Mouse (Mus musculus) lung, postnatal 0 days (tissue): Measurements from ENCODE around the gene Casq1. TPM values are rescaled to one million over a fixed set of nuclear protein-coding genes. Genes with fewer than 3 reads are reported as not detected.

Source experiments
- ATAC-seq: fragments of 200-750 bp; cut with Nextera tagmentation; 2 replicates; pipeline ENCODE4 v1.8.0; 2017; ENCODE audit warnings: moderate library complexity
- DNase-seq: peaks from one replicate; pipeline ENCODE4 v3.0.0-alpha.2; 2016; ENCODE audit warnings: low spot score
- H3K27ac ChIP-seq: fragments of 300-500 bp; sonication (generic); 2 replicates; pipeline ENCODE4 v1.5.1; 2014; ENCODE audit warnings: antibody characterized with exemption, mild to moderate bottlenecking, low read length, mixed read lengths
- H3K27me3 ChIP-seq: fragments of 300-500 bp; sonication (generic); replicated peaks from 2 replicates; pipeline ENCODE4 v1.6.1; 2014; ENCODE audit warnings: low read length, mixed read lengths; ENCODE audit not compliant: insufficient read depth
- H3K36me3 ChIP-seq: fragments of 300-500 bp; sonication (generic); 2 replicates; pipeline ENCODE4 v1.6.1; 2014; ENCODE audit warnings: low read length, mixed read lengths; ENCODE audit not compliant: insufficient read depth
- H3K4me1 ChIP-seq: fragments of 300-500 bp; sonication (generic); 2 replicates; pipeline ENCODE4 v1.6.1; 2014; ENCODE audit warnings: antibody characterized with exemption, low read depth, low read length, mixed read lengths; ENCODE audit not compliant: insufficient read depth
- H3K4me2 ChIP-seq: fragments of 300-500 bp; sonication (generic); replicated peaks from 2 replicates; pipeline ENCODE4 v1.6.1; 2014; ENCODE audit warnings: low read depth, mild to moderate bottlenecking, low read length, moderate library complexity, mixed read lengths
- H3K4me3 ChIP-seq: fragments of 300-500 bp; sonication (generic); 2 replicates; pipeline ENCODE4 v1.5.1; 2014; ENCODE audit warnings: low read depth, low read length
- H3K9ac ChIP-seq: fragments of 300-500 bp; sonication (generic); replicated peaks from 2 replicates; pipeline ENCODE4 v1.6.1; 2014; ENCODE audit warnings: low read depth, mild to moderate bottlenecking
- H3K9me3 ChIP-seq: fragments of 300-500 bp; sonication (generic); 2 replicates; pipeline ENCODE4 v1.6.1; 2016; ENCODE audit warnings: low read length, mixed read lengths
- CTCF ChIP-seq: IDR thresholded peaks from 2 replicates; pipeline ENCODE4 v1.5.1; 2016; ENCODE audit warnings: antibody characterized with exemption, mild to moderate bottlenecking
- EP300 ChIP-seq: IDR thresholded peaks from 2 replicates; pipeline ENCODE4 v1.6.1; 2016; ENCODE audit warnings: antibody characterized with exemption, mild to moderate bottlenecking, control low read depth
- WGBS: fragments of 180-500 bp; shearing (Covaris S2); extraction: QIAGEN DNeasy Blood & Tissue Kit; methylation state at CpG from one replicate; pipeline ENCODE4 v1.1.7; 2014; 5-methylcytosine and 5-hydroxymethylcytosine counted together
- polyA plus RNA-seq: library from polyadenylated mRNA; unstranded; fragments of >200 nt; fragmentation: Nextera tagmentation; extraction: Ambion mirVana; gene quantifications from 2 replicates; pipeline ENCODE4 v1.2.1, GENCODE M21; 2015

The Casq1 gene
- polyA plus RNA-seq, 1 experiment from 2014 or later, result 2.5 TPM

GRCm38 (mm10) chr1:172220414-172220813, 746 bp upstream of the Casq1 start:
- Histone ChIP-seq H3K9ac (no peak overlapping the region), H3K27ac (peak overlapping the region; percentile 79), H3K36me3 (no peaks in the 10 kb centered on the region), H3K9me3 (no peaks in the 10 kb centered on the region), H3K4me3 (no peak overlapping the region), H3K27me3 (no peaks in the 10 kb centered on the region), H3K4me2 (no peak overlapping the region), H3K4me1 (peaks cover 4% of the 10 kb centered on the region; the same call in 1 of the 2 replicates)
- TF ChIP-seq EP300 (no peak), CTCF (no peak)
- peak; percentile 89 for DNase-seq
- WGBS, result 15% methylated on average over 10 of the region's 10 CpGs
- ATAC-seq, result peak; percentile 81

DNA sequence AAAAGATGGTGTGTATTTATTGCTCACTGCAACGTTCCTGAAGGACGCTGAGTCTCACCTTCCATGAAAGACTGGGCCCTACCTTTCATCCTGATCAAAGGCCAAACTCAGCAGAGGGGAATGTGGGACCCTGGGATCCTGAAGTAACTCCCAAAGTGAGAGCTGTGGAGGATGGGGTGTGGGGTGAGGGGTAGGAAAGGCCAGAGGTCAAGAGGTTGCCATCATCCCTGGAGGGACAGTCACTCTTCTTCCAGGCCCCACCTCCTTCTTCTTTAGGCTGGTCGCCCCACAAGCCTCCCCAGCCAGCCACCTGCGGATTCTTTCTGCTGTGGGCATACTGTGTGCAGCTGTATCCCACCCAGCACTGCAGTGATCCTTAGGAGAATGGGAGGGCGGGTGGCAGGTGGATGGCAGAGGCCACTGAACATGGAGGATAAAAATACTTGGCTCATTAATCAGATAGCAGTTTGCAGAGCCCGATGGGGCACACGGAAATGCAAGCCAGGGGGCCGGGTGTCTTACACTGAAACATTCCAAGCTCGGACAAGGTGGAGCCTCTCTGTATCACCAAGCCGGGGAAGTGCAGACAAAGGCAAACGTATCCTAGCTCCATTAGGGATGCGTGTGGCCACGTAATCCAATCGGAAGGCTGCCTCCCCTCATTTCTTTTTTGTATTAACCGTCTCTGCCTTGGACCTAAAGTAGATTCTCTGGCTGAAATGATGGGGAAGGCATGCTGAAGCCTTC, 1.3 kb downstream of the Casq1 start:
- 57% methylated on average over 15 of the region's 15 CpGs for WGBS

GRCm38 (mm10) chr1:172217148-172217547, 2.5 kb downstream of the Casq1 start:
- Histone ChIP-seq H3K9ac (no peak overlapping the region), H3K4me3 (no peak overlapping the region), H3K9me3 (no peaks in the 10 kb centered on the region), H3K4me2 (peak overlapping the region; percentile 25; the same call in 1 of the 2 replicates), H3K36me3 (no peaks in the 10 kb centered on the region), H3K27me3 (no peaks in the 10 kb centered on the region), H3K4me1 (peaks cover 4% of the 10 kb centered on the region; the same call in 1 of the 2 replicates), H3K27ac (peak overlapping the region; percentile 71)
- WGBS, result 0% methylated on average over 5 of the region's 5 CpGs
- DNase-seq (peak; percentile 96), ATAC-seq (peak; percentile 81)
- TF ChIP-seq EP300 (peak; percentile 84), CTCF (peak; percentile 97)

More for the DNA sequence above, 1.3 kb downstream of the Casq1 start:
- no peak for TF ChIP-seq CTCF
- TF ChIP-seq EP300, result no peak
- H3K9ac ChIP-seq, result no peak overlapping the region
- H3K27ac ChIP-seq, result no peak overlapping the region
- no peaks in the 10 kb centered on the region for H3K27me3 ChIP-seq
- no peaks in the 10 kb centered on the region for H3K9me3 ChIP-seq
- no peak overlapping the region for H3K4me3 ChIP-seq
- DNase-seq (no peak), ATAC-seq (no peak)
- H3K4me2 ChIP-seq, result no peak overlapping the region
- H3K4me1 ChIP-seq, result peaks cover 4% of the 10 kb centered on the region; the same call in 1 of the 2 replicates
- no peaks in the 10 kb centered on the region for H3K36me3 ChIP-seq

DNA sequence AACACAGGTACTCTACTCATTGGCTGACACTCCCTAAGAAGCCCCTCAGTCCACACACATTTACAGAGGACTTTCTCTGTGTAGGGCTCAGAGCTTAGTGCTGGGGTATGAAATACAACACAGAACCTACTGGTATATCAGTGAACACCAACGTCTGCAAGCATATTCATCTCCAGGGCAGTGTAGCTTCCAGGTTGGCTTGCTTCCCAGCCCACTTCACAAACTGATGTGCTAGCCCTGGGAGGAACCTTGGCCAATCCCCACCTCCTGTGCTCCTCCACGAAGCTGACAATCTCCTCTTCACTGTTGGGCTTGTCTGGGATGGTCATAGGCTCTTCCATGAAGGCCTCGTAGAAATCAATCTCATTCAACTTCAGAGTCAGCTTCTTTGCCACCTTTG, 4.9 kb downstream of the Casq1 start:
- WGBS, result 32% methylated on average over 3 of the region's 3 CpGs
- ATAC-seq (peak; percentile 15; the same call in 1 of the 2 replicates), DNase-seq (peak; percentile 49)
- Histone ChIP-seq H3K9me3 (no peaks in the 10 kb centered on the region), H3K4me2 (no peak overlapping the region), H3K36me3 (no peaks in the 10 kb centered on the region), H3K27ac (no peak overlapping the region), H3K4me3 (no peak overlapping the region), H3K4me1 (no peaks in the 10 kb centered on the region; the same call in 1 of the 2 replicates), H3K9ac (no peak overlapping the region), H3K27me3 (no peaks in the 10 kb centered on the region)
- TF ChIP-seq CTCF (no peak), EP300 (no peak)

GRCm38 (mm10) chr1:172213771-172214170, 5.9 kb downstream of the Casq1 start:
- no peaks in the 10 kb centered on the region; the same call in 1 of the 2 replicates for H3K4me1 ChIP-seq
- TF ChIP-seq CTCF, result no peak
- TF ChIP-seq EP300, result no peak
- no peaks in the 10 kb centered on the region for H3K27me3 ChIP-seq
- ATAC-seq (no peak), DNase-seq (no peak)
- H3K27ac ChIP-seq, result no peak overlapping the region
- 56% methylated on average over 4 of the region's 4 CpGs for WGBS
- H3K36me3 ChIP-seq, result no peaks in the 10 kb centered on the region
- no peaks in the 10 kb centered on the region for H3K9me3 ChIP-seq
- H3K4me3 ChIP-seq, result no peak overlapping the region
- no peak overlapping the region for H3K9ac ChIP-seq
- H3K4me2 ChIP-seq, result no peak overlapping the region

- H3K36me3 ChIP-seq, result no peaks in the 10 kb centered on the region
- H3K4me1 ChIP-seq, result no peaks in the 10 kb centered on the region; the same call in 1 of the 2 replicates
- H3K4me2 ChIP-seq, result no peak overlapping the region
- no peak overlapping the region for H3K9ac ChIP-seq
- 36% methylated on average over 5 of the region's 5 CpGs for WGBS
- H3K27me3 ChIP-seq, result no peaks in the 10 kb centered on the region
- H3K9me3 ChIP-seq, result no peaks in the 10 kb centered on the region
- no peak for DNase-seq
- H3K4me3 ChIP-seq, result no peak overlapping the region
- no peak for TF ChIP-seq EP300
- no peak for TF ChIP-seq CTCF
- H3K27ac ChIP-seq, result no peak overlapping the region
- no peak for ATAC-seq
Measured at GRCm38 (mm10) chr1:172212776-172213175, 6.9 kb downstream of the Casq1 start.
